Mouse (Mus musculus) inflammation-experienced regulatory T-cells, adult 6 months (primary cell): ENCODE data around the gene Smchd1. TPM values are rescaled to one million over a fixed set of nuclear protein-coding genes. Genes with fewer than 3 reads are reported as not detected.

Source experiments
- ATAC-seq: one replicate; pipeline ENCODE4 v1.8.0; 2017
- polyA plus RNA-seq, 3 experiments: library from polyadenylated mRNA; unstranded; fragments of 100-300 nt; shearing (Covaris generic); gene quantifications; one replicate each; pipeline ENCODE4 v1.2.1; 2017

The Smchd1 gene
- polyA plus RNA-seq, 3 experiments from 2014 or later, result 81.6 to 95.6 (median 91.5) TPM

DNA sequence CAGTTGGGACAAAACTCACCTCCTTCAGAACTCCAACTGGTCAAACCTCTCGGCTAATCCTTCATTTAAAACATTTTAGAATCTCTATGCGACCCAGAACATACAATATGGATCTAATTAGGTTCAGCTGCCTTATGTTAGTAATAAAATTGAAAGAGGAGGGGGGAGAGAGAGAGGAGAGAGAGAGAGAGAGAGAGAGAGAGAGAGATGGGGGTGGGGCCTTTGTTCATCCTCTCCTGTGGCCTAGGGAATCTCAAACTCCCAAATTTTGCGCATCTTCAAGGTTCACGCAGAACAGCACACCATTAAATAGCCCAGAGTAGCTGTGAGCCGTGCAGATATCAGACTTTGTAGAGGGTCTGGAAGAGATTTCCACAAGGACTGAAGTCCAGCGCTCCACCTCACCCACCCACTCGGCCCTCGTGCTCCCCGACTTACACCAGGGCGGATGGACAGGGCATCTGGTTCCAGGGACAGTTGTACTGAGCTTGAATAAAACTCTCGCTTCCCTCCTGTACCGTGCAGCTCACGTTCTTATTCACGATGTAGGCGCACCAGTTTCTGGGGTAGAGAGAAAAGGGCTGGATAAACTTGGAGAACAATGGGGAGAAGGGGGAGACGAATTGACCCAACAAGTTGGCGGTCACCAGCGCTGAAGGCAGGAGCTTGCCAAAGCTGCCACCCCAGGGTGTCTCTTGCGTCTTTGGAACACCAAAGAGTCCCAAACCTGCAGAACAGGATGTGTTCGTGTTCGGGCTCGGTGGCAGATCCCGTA is 165.2 kb downstream of the Smchd1 start:
- no peak for ATAC-seq

DNA sequence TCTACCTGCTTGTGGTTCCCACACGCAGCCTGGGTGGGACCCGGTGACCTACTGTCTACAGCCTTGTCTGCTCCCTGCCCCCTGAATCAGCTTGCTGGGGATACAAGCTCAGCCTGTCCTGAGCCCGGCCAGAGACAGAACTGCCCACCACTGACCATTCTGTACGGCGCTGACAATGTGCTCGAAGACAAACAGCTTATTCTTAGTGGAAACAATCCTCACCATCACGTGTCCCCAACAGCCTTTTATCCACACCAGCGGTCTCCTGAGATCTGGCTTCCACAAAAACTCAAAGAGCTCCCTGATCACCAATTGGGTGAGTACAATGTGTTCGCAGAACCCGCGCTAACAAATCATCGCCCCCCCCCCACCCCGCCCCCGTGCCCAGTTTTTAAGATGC is 166.0 kb downstream of the Smchd1 start:
- ATAC-seq, result no peak

DNA sequence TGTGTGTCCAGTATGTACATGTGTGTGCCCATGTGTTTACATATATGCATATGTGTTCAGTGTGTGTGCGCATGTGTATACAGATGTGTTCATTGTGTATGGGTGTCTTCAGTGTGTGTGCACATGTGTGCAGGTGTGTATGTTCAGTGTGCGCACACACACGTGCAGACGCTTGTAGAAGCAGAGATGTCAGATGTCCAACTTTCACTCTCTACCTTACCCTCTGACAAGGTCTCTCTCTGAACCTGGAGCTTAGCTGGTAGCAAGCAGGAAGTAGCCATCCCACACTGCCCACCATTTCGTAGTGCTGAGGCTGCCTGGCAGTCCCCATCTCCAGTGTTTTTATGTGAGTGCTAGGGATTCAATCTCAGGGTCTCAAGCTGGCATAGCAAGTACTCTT is 166.8 kb downstream of the Smchd1 start:
- no peak for ATAC-seq

DNA sequence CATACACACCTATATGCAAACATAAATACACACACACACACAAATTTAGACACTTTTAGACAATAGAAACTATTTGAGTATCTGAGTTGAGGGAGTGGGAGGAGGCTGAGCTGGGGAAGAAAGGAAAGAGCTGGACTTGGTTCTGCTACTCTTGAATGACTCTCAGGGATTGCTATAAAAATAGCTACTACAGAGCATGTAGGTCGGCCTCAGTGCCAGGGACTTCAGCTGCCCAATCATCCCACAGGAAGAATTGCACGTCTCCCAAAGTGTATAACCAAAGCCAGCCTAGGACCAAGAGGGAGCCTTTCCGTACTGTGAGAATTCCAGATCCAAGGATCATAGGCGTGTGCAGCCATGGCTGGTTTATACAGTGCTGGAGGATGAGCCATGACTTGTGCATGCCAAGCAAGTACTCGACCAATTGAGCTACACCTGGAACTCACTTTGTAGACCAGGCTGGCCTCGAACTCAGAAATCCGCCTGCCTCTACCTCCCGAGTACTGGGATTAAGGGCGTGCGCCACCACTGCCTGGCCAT is 167.8 kb downstream of the Smchd1 start:
- no peak for ATAC-seq

DNA sequence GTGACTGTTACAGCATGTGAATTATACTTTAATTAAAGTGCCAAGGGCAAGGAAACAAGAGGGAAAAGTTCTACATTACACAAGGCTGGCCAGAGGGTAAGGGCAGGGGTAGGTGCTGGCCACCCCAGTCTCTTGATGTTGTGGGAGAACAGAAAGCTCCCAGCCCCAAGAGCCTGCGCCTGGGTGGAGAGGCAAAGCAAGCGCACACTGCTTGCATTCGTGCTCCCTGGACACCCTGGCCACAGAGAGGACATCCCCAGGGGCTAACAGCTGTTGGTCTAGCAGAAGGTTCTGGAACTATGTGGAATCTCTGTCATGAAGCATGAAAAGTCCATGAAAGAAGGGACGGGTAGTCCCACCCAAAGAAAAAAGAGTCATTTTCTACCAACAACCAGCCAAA is 168.4 kb downstream of the Smchd1 start:
- no peak for ATAC-seq

DNA sequence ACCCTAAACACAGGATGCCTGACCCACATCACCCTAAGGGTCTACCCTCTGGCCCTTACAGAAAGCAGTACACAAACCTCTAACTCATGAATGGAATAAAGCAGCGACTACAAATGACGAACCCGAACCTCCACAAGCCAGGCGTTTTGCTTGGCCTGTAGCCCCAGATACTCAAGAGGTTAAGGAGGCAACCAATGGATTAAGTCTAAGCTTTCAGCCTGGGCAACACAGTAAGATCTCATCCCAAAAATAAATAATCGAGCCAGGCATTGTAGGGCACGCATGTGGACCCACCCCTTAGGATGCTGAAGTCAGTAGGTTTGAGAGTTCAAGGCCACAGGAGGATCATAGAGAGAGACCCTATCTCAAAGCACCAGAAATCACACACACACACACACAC is 169.1 kb downstream of the Smchd1 start:
- ATAC-seq, result no peak

DNA sequence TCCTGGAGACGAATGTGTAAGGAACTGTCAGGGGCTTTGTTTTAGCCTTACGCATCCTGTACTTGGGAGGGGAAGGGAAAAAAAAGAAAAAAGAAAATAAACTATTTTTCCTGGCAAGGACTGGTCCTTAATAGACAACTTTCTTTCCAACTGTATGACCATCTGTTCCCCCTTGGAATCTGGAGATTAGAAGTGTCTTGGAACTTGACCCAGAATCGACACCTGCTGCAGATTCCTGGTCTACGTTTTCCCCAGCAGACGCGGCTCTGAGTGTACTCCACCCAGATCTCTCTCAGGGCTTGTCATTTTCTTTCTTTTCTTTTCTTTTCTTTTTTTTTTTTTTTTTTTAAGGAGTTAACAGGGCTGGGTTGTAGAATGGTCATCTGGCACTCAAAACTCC is 171.7 kb downstream of the Smchd1 start:
- ATAC-seq, result no peak

DNA sequence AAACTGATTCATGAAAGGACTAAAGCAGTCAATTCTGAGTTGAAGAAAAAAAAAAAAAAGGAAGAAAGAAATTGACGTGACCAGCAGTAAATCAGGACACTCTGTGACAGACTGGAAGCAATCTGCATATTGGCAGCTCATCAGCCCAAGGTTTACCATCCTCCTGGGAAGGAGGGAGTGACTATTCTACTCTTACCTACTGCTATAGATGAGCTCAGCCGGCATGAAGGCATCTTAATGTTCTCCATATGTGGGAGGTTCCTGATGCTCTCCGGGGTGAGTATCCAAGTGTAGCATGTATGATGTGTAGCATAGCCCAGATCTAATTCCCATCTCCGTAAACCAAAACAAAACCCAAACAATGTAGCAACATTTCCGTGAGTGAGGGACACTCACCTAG is 173.7 kb downstream of the Smchd1 start:
- ATAC-seq, result no peak

DNA sequence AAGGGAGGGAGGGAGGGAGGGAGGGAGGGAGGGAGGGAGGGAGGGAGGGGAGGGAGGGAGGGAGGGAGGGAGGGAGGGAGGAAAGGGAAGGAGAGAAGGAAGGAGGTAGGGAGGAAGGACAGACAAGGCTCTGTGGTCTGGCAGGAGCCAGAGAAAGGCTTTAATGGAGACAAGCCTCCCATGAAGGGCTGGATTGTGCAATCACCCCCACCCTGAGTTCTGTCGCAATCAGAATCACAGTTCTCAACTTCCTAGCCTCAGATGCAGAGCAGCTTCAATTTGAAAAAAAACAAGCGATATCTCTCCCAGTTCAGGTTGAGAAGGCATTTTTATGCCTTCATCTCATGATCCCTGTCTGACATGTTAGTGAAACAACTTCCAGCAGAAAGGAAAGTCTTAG is 174.8 kb downstream of the Smchd1 start:
- ATAC-seq, result no peak

DNA sequence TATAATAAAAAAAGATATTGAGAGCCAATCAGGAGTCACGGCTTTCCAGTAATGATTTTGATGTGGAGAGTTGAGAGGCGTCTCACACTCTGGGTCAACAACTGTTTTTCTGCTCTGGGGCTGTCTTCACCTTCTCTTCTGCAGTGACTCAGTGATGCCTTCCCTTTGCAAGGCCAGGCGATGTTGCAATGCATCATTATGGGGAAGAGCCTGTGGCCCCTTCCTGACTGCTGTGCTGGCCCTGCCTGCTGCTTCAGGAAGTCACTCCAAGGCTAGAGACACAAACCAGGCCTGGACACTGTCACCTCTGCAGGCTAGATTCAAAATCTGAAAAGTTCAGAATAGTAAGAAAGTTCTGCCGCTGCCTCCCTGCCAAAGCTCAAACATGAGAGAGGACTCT is 175.3 kb downstream of the Smchd1 start:
- no peak for ATAC-seq

DNA sequence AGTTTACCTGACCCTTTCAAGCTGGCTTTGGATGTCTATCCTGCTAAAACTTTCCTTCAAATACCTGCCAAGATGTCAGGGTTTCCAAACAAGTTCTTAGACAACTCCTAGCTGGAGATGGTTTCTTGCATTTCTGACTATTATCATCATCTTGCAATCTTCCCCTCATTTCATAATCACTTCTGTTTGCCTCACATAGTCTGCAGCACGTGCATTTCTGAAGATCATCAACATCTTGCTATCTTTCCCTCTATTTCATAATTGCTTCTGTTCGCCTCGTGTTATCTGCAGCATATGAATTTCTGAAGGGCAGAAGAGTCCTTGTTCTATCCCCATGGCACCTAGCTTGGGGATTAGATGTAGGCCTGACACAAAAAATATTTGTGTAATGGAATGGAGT is 180.6 kb downstream of the Smchd1 start:
- ATAC-seq, result no peak

Other genes starting within 250 kb of the Smchd1 start
- under 1 TPM; 0.08 to 0.21 (median 0.15) TPM for gene Emilin2, start 163.4 kb downstream of the Smchd1 start, polyA plus RNA-seq
- gene Gm4707, start 15.4 kb downstream of the Smchd1 start, polyA plus RNA-seq, result 10 to 100 TPM; 15.5 to 35.0 (median 23.7) TPM
- gene Ndc80, start 51.5 kb upstream of the Smchd1 start, polyA plus RNA-seq, result 10 to 100 TPM in 1 of 3 experiments, 1 to 10 TPM in 2; 9.1 to 56.4 (median 9.4) TPM
- 1 to 10 TPM in 1 of 3 experiments, under 1 TPM in 2; 0.40 to 1.1 (median 0.67) TPM for gene Spdya, start 76.7 kb upstream of the Smchd1 start, polyA plus RNA-seq
- gene Wdr43, start 140.6 kb upstream of the Smchd1 start, polyA plus RNA-seq, result 100 to 1,000 TPM; 102 to 142 (median 126) TPM
- not detected for gene Togaram2, start 197.9 kb upstream of the Smchd1 start, polyA plus RNA-seq